Mouse (Mus musculus) hematopoietic multipotent progenitor cell, adult 10-12 weeks (in vitro differentiated cells): Measurements from ENCODE around the gene Pdlim1. TPM values are rescaled to one million over a fixed set of nuclear protein-coding genes. Genes with fewer than 3 reads are reported as not detected.

Experiments
- polyA plus RNA-seq: library from polyadenylated mRNA; stranded (reverse); fragments of >175 nt; gene quantifications from 2 replicates; pipeline ENCODE4 v1.2.3, GENCODE M21; 2012; ENCODE audit warnings: low replicate concordance

Pdlim1 gene
- polyA plus RNA-seq = 5.1 and 23.8 TPM in 2 replicates

DNA sequence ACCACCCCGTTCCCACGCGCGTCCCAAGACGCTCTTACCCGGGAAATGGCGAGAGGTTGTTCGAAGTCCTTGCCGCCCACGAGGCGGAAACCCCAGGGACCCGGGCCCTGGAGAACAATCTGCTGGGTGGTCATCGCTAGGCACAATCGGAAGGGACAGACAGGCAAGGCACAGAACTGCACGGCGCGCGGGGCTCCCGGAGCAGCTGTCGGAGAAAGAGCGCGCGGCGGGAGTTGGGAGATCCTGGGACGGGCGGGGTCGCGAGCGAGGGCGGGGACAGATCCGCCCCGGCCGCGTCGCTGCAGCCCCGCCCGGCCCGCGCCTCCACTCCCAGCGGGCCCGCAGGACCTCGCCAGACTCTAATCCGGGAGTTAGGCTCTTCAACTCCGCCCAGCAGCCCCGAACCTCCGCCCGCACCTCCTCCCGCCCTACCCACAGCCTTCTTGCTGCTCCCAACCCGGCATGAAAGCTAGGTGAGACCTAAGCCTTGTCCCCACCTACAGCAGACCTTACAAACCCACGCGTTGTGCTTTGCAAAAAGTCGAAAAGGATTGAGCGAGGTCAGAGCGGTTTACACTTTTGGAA is at the start of gene Pdlim1:
Gene Pdlim1 (minus strand): TSS at position 535 of the 585 bp plus-strand sequence.

DNA sequence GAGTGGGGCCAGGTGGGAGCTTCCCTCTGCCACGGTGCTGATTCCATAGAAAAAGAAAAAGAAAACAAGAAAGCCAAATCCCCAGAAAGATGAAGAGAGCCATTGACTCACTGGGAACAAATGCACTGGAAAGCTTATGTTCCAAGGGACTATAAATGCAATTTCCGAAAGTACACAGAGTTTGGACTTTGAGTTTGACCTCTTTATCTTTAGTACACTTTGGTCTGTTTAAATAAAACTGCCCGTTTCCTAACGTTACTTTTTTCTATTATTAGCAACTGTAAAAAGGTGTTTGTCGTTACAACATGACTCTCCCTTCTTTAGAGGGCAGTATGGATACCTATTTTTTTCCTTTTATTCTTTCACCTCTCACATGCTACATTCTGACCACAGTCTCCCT is 84.5 kb downstream of the Pdlim1 start, which contains the start of gene Cyp2c70:
Gene Cyp2c70 (minus strand): TSS at position 174 of the 400 bp plus-strand sequence.

Other genes starting within 250 kb of the Pdlim1 start
- not detected in 2 replicates for gene Cyp2c54, start 198.0 kb downstream of the Pdlim1 start, polyA plus RNA-seq
- not detected in 2 replicates for gene Cyp2c50, start 182.2 kb downstream of the Pdlim1 start, polyA plus RNA-seq
- gene Cyp2c70, start 84.5 kb downstream of the Pdlim1 start, polyA plus RNA-seq = not detected in 2 replicates
- gene Sorbs1, start 241.9 kb upstream of the Pdlim1 start, polyA plus RNA-seq = 3.2 and 3.6 TPM in 2 replicates